In genomic region chr12:83596191-83596954, GRCm38 (mm10) we compare ENCODE assay signal across 8 mouse cellular contexts. TPM values are rescaled to one million over a fixed set of nuclear protein-coding genes. Genes with fewer than 3 reads are reported as not detected.
DNase-seq lines count a peak whose midpoint lies in the region; ATAC-seq and TF ChIP-seq lines count a peak whose summit lies in the region.

No protein-coding gene starts in this region.

- DNase-seq in adrenal gland, postnatal 14 days: peak; percentile 23
- DNase-seq in adrenal gland, postnatal 10 days: no peak
- peak; percentile 65 for DNase-seq in 3T3-L1 (ENCODE audit: low read depth, low spot score)
- peak; percentile 43 for DNase-seq in fibroblast of lung, adult 2 months (ENCODE audit: low read depth)
- DNase-seq in kidney, postnatal 4 days: peak; percentile 8 to 12

- no peak for ATAC-seq in megakaryocyte-erythroid progenitor cell, adult 5-6 weeks (replicated peaks; ENCODE audit: low FRiP score, low TSS enrichment, poor library complexity, severe bottlenecking)
- no peak for ATAC-seq in megakaryocyte progenitor cell, adult 5-6 weeks (replicated peaks; ENCODE audit: poor library complexity)

- 1% methylated on average over 20 of the region's 20 CpGs for WGBS in olfactory bulb, adult 2 months

- H3K4me3 ChIP-seq in olfactory bulb, adult 2 months (ENCODE audit: insufficient read depth, low read depth, low read length): peak overlapping the region; percentile 63

- no peak for TF ChIP-seq CTCF in olfactory bulb, adult 2 months (IDR thresholded peaks at IDR 0.05; ENCODE audit: insufficient read depth, low read depth, low read length)

- no peak for TF ChIP-seq POLR2A in olfactory bulb, adult 2 months (IDR thresholded peaks at IDR 0.05; ENCODE audit: insufficient read depth, low read depth, low read length)

- H3K27ac ChIP-seq in olfactory bulb, adult 2 months (ENCODE audit: insufficient read depth, low read depth, low read length): no peak overlapping the region; the same call in 1 of the 2 replicates

- peaks cover 4% of the 10 kb centered on the region; the same call in 1 of the 2 replicates for H3K4me1 ChIP-seq in olfactory bulb, adult 2 months (ENCODE audit: control insufficient read depth, insufficient read depth, low read length)

RNA-seq across cellular contexts. Expression of gene Zfyve1, which starts 0.6 kb away (rescaled TPM):
- total RNA-seq in adrenal gland, postnatal 14 days (2021): 33.6 and 35.6 TPM in 2 replicates
- total RNA-seq in adrenal gland, postnatal 10 days (2021): 10 to 100 TPM; 28.8 to 34.9 TPM
- 152 TPM in 1 of 2 replicates, not detected in the other for polyA plus RNA-seq in olfactory bulb, adult 2 months (2012; ENCODE audit: insufficient read depth, insufficient read length, low replicate concordance, missing spikeins)
- 14.2 and 20.2 TPM in 2 replicates for total RNA-seq in megakaryocyte-erythroid progenitor cell, adult 5-6 weeks (2014; fragmentation: Nextera tagmentation)
- total RNA-seq in megakaryocyte-erythroid progenitor cell, adult 5-6 weeks (2017): 6.7 and 10.7 TPM in 2 replicates
- 4.1 and 5.7 TPM in 2 replicates for total RNA-seq in megakaryocyte progenitor cell, adult 5-6 weeks (2015)
- total RNA-seq in megakaryocyte progenitor cell, adult 5-6 weeks (2017): 10.9 and 18.7 TPM in 2 replicates

RNA-seq across cellular contexts. Expression of gene Rbm25, which starts 34.7 kb away (rescaled TPM):
- 103 and 128 TPM in 2 replicates for total RNA-seq in adrenal gland, postnatal 14 days (2021)
- total RNA-seq in adrenal gland, postnatal 10 days (2021): 100 to 1,000 TPM in 1 of 2 experiments, 10 to 100 TPM in 1; 78.9 to 126 TPM
- polyA plus RNA-seq in olfactory bulb, adult 2 months (2012; ENCODE audit: insufficient read depth, insufficient read length, low replicate concordance, missing spikeins): 331 and 373 TPM in 2 replicates
- total RNA-seq in megakaryocyte-erythroid progenitor cell, adult 5-6 weeks (2014; fragmentation: Nextera tagmentation): 310 and 350 TPM in 2 replicates
- 341 and 447 TPM in 2 replicates for total RNA-seq in megakaryocyte-erythroid progenitor cell, adult 5-6 weeks (2017)
- 198 and 253 TPM in 2 replicates for total RNA-seq in megakaryocyte progenitor cell, adult 5-6 weeks (2015)
- 166 and 257 TPM in 2 replicates for total RNA-seq in megakaryocyte progenitor cell, adult 5-6 weeks (2017)
